Mouse (Mus musculus) cerebellum, adult 9-11 months (tissue): ENCODE results near the gene 3110082I17Rik.
"Not testable (repeated sequence)": the region's sequence is repeated elsewhere in the genome, so short reads cannot be mapped to it uniquely, and the experiment has no call there.

ENCODE experiments used
- DNase-seq: peaks from one replicate; pipeline ENCODE4 v3.0.0; 2022

3110082I17Rik gene

GRCm38 (mm10) chr5:139392219-139393196, 67.8 kb downstream of the 3110082I17Rik start:
- DNase-seq: no peak

GRCm38 (mm10) chr5:139391309-139391990, 68.9 kb downstream of the 3110082I17Rik start:
- DNase-seq: no peak

- DNase-seq: not testable (repeated sequence)
Measured at GRCm38 (mm10) chr5:139390324-139391119, 69.8 kb downstream of the 3110082I17Rik start.

GRCm38 (mm10) chr5:139389676-139390061, 70.7 kb downstream of the 3110082I17Rik start:
- DNase-seq: no peak

- DNase-seq: no peak
Measured at GRCm38 (mm10) chr5:139388694-139389675, 71.3 kb downstream of the 3110082I17Rik start.

- DNase-seq: no peak
Measured at GRCm38 (mm10) chr5:139388195-139388570, 72.1 kb downstream of the 3110082I17Rik start.

GRCm38 (mm10) chr5:139387329-139388194, 72.8 kb downstream of the 3110082I17Rik start:
- no peak for DNase-seq

- no peak for DNase-seq
Measured at GRCm38 (mm10) chr5:139386047-139386446, 74.3 kb downstream of the 3110082I17Rik start.

GRCm38 (mm10) chr5:139384531-139384930, 75.8 kb downstream of the 3110082I17Rik start:
- DNase-seq: no peak

- no peak for DNase-seq
Measured at GRCm38 (mm10) chr5:139383234-139383633, 77.1 kb downstream of the 3110082I17Rik start.

- DNase-seq: no peak
Measured at GRCm38 (mm10) chr5:139382760-139383159, 77.6 kb downstream of the 3110082I17Rik start.

GRCm38 (mm10) chr5:139381586-139382513, 78.5 kb downstream of the 3110082I17Rik start:
- no peak for DNase-seq

- DNase-seq: peak; percentile 94
Measured at GRCm38 (mm10) chr5:139380385-139381248, 79.7 kb downstream of the 3110082I17Rik start.

GRCm38 (mm10) chr5:139379771-139380384, 80.4 kb downstream of the 3110082I17Rik start:
- DNase-seq: no peak

GRCm38 (mm10) chr5:139378986-139379629, 81.2 kb downstream of the 3110082I17Rik start:
- DNase-seq: no peak

- no peak for DNase-seq
Measured at GRCm38 (mm10) chr5:139378271-139378556, 82.1 kb downstream of the 3110082I17Rik start.

GRCm38 (mm10) chr5:139377468-139378270, 82.7 kb downstream of the 3110082I17Rik start, which contains the start of gene Gpr146:
TSS of gene Gpr146 (plus strand) at chr5:139377697.
- no peak for DNase-seq
